Mouse (Mus musculus) E14TG2a.4 (cell line): ENCODE measurements around the gene Dysf.

Experiments used
- CTCF ChIP-seq: conservative IDR thresholded peaks from 2 replicates; pipeline ENCODE4 v1.5.1; 2014; ENCODE audit warnings: low read length
- NANOG ChIP-seq: IDR thresholded peaks from 2 replicates; pipeline ENCODE4 v1.6.1; 2014; ENCODE audit warnings: borderline replicate concordance, low read length, mixed read lengths

GRCm38 (mm10) chr6:84124609-84125008, 116.2 kb downstream of the Dysf start:
- TF ChIP-seq CTCF: no peak
- TF ChIP-seq NANOG: no peak
